In the genomic region with DNA sequence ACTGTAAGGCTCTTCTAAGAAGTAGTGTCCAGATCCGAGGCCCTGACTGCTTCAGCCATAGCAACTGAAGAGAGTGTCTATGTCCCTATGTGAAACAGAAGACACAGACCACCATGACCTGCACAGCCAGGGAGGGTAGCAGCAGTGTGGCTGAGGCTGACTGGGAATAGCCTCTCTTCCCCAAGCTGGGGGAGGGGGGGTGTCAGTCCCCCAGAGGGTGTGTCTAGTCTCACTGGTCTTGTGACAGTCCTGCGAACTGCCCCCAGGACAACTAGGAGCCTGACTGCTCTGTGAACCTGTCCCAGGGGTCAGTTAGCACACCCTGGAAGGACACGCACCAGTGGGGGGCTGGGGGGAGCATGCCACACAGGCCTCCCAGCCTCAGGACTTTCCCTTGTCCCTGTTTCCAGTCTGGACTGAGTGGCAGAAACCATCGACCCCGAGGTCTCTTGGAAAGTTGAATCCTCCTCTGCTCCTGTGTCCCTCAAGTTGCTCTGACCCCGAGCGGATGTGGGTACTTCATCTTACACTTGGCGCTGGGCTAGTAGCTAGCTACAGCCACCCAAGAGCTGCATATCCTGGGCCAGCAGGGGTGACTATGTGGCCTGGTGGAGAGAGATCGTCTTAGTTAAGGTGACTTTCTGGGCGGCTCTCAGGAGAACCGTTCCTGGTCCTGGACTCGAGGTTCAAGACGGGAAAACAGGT, we compare ENCODE assay signal across 8 mouse cellular contexts. TPM values are rescaled to one million over a fixed set of nuclear protein-coding genes. Genes with fewer than 3 reads are reported as not detected.
DNase-seq lines count a peak whose midpoint lies in the region; ATAC-seq and TF ChIP-seq lines count a peak whose summit lies in the region.

No protein-coding gene starts in this region.

- peak overlapping the region; percentile 37 for H3K9ac ChIP-seq in ES-E14 (ENCODE audit: insufficient read depth, low read depth, low read length, poor library complexity, severe bottlenecking)
- H3K9ac ChIP-seq in intestine, postnatal 0 days (ENCODE audit: low read depth, low read length): no peak overlapping the region

- no peaks in the 10 kb centered on the region for H3K9me3 ChIP-seq in ES-E14 (ENCODE audit: control insufficient read depth, insufficient read depth, low read depth, low read length)
- H3K9me3 ChIP-seq in intestine, postnatal 0 days (ENCODE audit: control insufficient read depth): no peaks in the 10 kb centered on the region

- peak overlapping the region; percentile 69 to 78 for H3K4me3 ChIP-seq in ES-E14 (ENCODE audit: insufficient read depth in 1 of 2, low read depth in 1 of 2, low read length in 2 of 2, poor library complexity in 1 of 2, severe bottlenecking in 1 of 2)
- peak overlapping the region; percentile 47 for H3K4me3 ChIP-seq in intestine, postnatal 0 days (ENCODE audit: low read depth, low read length)
- peak overlapping the region; percentile 42 for H3K4me3 ChIP-seq in macrophage (ENCODE audit: inconsistent target)

- intact Hi-C loops in left cerebral cortex, postnatal 10 days (cut with DNase I): no loop called here

- peaks cover 14% of the 10 kb centered on the region; the same call in 1 of the 2 replicates for H3K79me2 ChIP-seq in macrophage (ENCODE audit: inconsistent target)

- DNase-seq in 416B (ENCODE audit: low read depth): peak; percentile 64
- DNase-seq in ES-E14 (ENCODE audit: low read depth, low spot score): no peak
- peak; percentile 77 to 80 for DNase-seq in heart, adult 18-20 months
- peak; percentile 31 to 49 for DNase-seq in thymus, adult 18-20 months
- DNase-seq in left cerebral cortex, postnatal 10 days (ENCODE audit: extremely low spot score in 1 of 2, low spot score in 2 of 2): no peak
- no peak for DNase-seq in urinary bladder, adult 18-20 months (ENCODE audit: low spot score in 2 of 2)

- H3K4me1 ChIP-seq in ES-E14 (ENCODE audit: control insufficient read depth in 2 of 2, insufficient read depth in 2 of 2, low read length in 2 of 2, poor library complexity in 1 of 2): peaks cover 3 to 24% of the 10 kb centered on the region in 2 experiments; a peak in 1 of 4 replicates
- no peaks in the 10 kb centered on the region; the same call in 1 of the 2 replicates for H3K4me1 ChIP-seq in intestine, postnatal 0 days (replicated peaks; ENCODE audit: control insufficient read depth, insufficient read depth, low read length)

- H3K36me3 ChIP-seq in ES-E14 (ENCODE audit: control insufficient read depth, insufficient read depth, low read length, poor library complexity, severe bottlenecking) (no peaks in the 10 kb centered on the region), macrophage (ENCODE audit: inconsistent target) (no peaks in the 10 kb centered on the region)
- no peaks in the 10 kb centered on the region for H3K36me3 ChIP-seq in intestine, postnatal 0 days (ENCODE audit: control insufficient read depth, insufficient read depth)

- H3K27ac ChIP-seq in ES-E14 (ENCODE audit: insufficient read depth, low read depth, low read length, poor library complexity, severe bottlenecking): no peak overlapping the region
- no peak overlapping the region for H3K27ac ChIP-seq in intestine, postnatal 0 days (ENCODE audit: low read depth, low read length)
- peak overlapping the region; percentile 91 for H3K27ac ChIP-seq in macrophage

- no peak for TF ChIP-seq CTCF in intestine, postnatal 0 days (IDR thresholded peaks at IDR 0.05; ENCODE audit: low read depth)

- ATAC-seq in intestine, postnatal 0 days: no peak

- WGBS in intestine, postnatal 0 days: 36% methylated on average over 13 of the region's 13 CpGs
- 9% methylated on average over 13 of the region's 13 CpGs for WGBS in macrophage (ENCODE audit: missing documents)

- in situ Hi-C loops in ES-E14 (cut with MboI; ENCODE audit: low sequenced_read_pairs in 2 of 2, unreplicated experiment in 2 of 2): loop anchor here in 1 of 2 experiments (5.0 kb wide), 1 partner anchor 62 kb away; no protein-coding TSS in a partner anchor

- H3K27me3 ChIP-seq in intestine, postnatal 0 days (replicated peaks; ENCODE audit: control insufficient read depth, insufficient read depth, low read length): peaks cover 10% of the 10 kb centered on the region

- H3K4me2 ChIP-seq in intestine, postnatal 0 days (replicated peaks; ENCODE audit: low read depth): peak overlapping the region; percentile 94

TF ChIP-seq in ES-E14, 5 proteins besides CTCF, POLR2A, EP300 and RAD21:
- TF ChIP-seq ZC3H11A (IDR thresholded peaks at IDR 0.05; ENCODE audit: borderline replicate concordance, low read depth, low read length) (no peak), ZNF384 (IDR thresholded peaks at IDR 0.05; ENCODE audit: low read depth, low read length) (no peak), MAFK (IDR thresholded peaks at IDR 0.05; ENCODE audit: insufficient read depth, low read depth, low read length) (no peak), CHD2 (IDR thresholded peaks at IDR 0.05; ENCODE audit: low read depth, low read length) (no peak), HCFC1 (IDR thresholded peaks at IDR 0.05; ENCODE audit: borderline replicate concordance, insufficient read depth, low read length) (no peak)

RNA-seq across cellular contexts. Expression of a gene that starts 0.7 kb away (rescaled TPM):
- total RNA-seq in ES-E14 (2012; rRNA removed): 2.0 and 2.4 TPM in 2 replicates
- 100 to 1,000 TPM; 192 to 206 TPM for total RNA-seq in heart, adult 18-20 months (2021)
- polyA plus RNA-seq in intestine, postnatal 0 days (2015; fragmentation: Nextera tagmentation; extraction: Ambion mirVana): 0.57 and 0.67 TPM in 2 replicates
- total RNA-seq in macrophage (2018; cell fraction: chromatin; rRNA removed): 10 to 100 TPM in 13 of 26 experiments, 1 to 10 TPM in 13; 2.6 to 59.5 (median 10.7) TPM
- total RNA-seq in macrophage (2018; cell fraction: cytosol; rRNA removed): 10 to 100 TPM in 25 of 26 experiments, 1 to 10 TPM in 1; 9.8 to 60.0 (median 28.1) TPM
- 10 to 100 TPM in 14 of 26 experiments, 1 to 10 TPM in 12; 5.0 to 69.9 (median 11.8) TPM for total RNA-seq in macrophage (2018; cell fraction: nucleus; rRNA removed)
- polyA plus RNA-seq in macrophage (2018): 33.0 to 157 TPM (median 71.6 TPM) in 3 replicates
- 1 to 10 TPM; 2.8 to 3.9 TPM for total RNA-seq in left cerebral cortex, postnatal 10 days (2021)

RNA-seq across cellular contexts. Expression of a gene that starts 25.3 kb away (rescaled TPM):
- 301 and 355 TPM in 2 replicates for total RNA-seq in ES-E14 (2012; rRNA removed)
- 10 to 100 TPM; 31.7 to 35.2 TPM for total RNA-seq in heart, adult 18-20 months (2021)
- 52.6 and 54.5 TPM in 2 replicates for polyA plus RNA-seq in intestine, postnatal 0 days (2015; fragmentation: Nextera tagmentation; extraction: Ambion mirVana)
- 10 to 100 TPM in 9 of 26 experiments, 1 to 10 TPM in 16, not detected in 1; 1.1 to 26.5 (median 6.5) TPM for total RNA-seq in macrophage (2018; cell fraction: chromatin; rRNA removed)
- total RNA-seq in macrophage (2018; cell fraction: cytosol; rRNA removed): 10 to 100 TPM; 12.1 to 26.8 (median 20.1) TPM
- total RNA-seq in macrophage (2018; cell fraction: nucleus; rRNA removed): 10 to 100 TPM in 11 of 26 experiments, 1 to 10 TPM in 15; 2.3 to 45.8 (median 8.3) TPM
- 5.6 to 43.8 TPM (median 19.5 TPM) in 3 replicates for polyA plus RNA-seq in macrophage (2018)
- 10 to 100 TPM; 14.3 to 15.5 TPM for total RNA-seq in left cerebral cortex, postnatal 10 days (2021)

RNA-seq across cellular contexts. Expression of a gene that starts 30.5 kb away (rescaled TPM):
- 17.8 and 21.0 TPM in 2 replicates for total RNA-seq in ES-E14 (2012; rRNA removed)
- total RNA-seq in heart, adult 18-20 months (2021): 10 to 100 TPM; 11.9 to 17.2 TPM
- polyA plus RNA-seq in intestine, postnatal 0 days (2015; fragmentation: Nextera tagmentation; extraction: Ambion mirVana): 0.70 and 1.1 TPM in 2 replicates
- total RNA-seq in macrophage (2018; cell fraction: chromatin; rRNA removed): 100 to 1,000 TPM in 3 of 26 experiments, 10 to 100 TPM in 23; 10.2 to 397 (median 25.5) TPM
- 10 to 100 TPM in 12 of 26 experiments, 1 to 10 TPM in 14; 2.1 to 23.7 (median 7.4) TPM for total RNA-seq in macrophage (2018; cell fraction: cytosol; rRNA removed)
- total RNA-seq in macrophage (2018; cell fraction: nucleus; rRNA removed): 10 to 100 TPM in 16 of 26 experiments, 1 to 10 TPM in 10; 4.2 to 93.0 (median 16.7) TPM
- 6.8 to 20.9 TPM (median 9.4 TPM) in 3 replicates for polyA plus RNA-seq in macrophage (2018)
- total RNA-seq in left cerebral cortex, postnatal 10 days (2021): 10 to 100 TPM; 53.3 to 62.6 TPM

RNA-seq across cellular contexts. Expression of a gene that starts 55.6 kb away (rescaled TPM):
- 44.1 and 58.9 TPM in 2 replicates for total RNA-seq in ES-E14 (2012; rRNA removed)
- 100 to 1,000 TPM; 182 to 193 TPM for total RNA-seq in heart, adult 18-20 months (2021)
- polyA plus RNA-seq in intestine, postnatal 0 days (2015; fragmentation: Nextera tagmentation; extraction: Ambion mirVana): 121 and 125 TPM in 2 replicates
- 100 to 1,000 TPM in 20 of 26 experiments, 10 to 100 TPM in 6; 46.0 to 331 (median 122) TPM for total RNA-seq in macrophage (2018; cell fraction: chromatin; rRNA removed)
- total RNA-seq in macrophage (2018; cell fraction: cytosol; rRNA removed): 100 to 1,000 TPM in 25 of 26 experiments, 10 to 100 TPM in 1; 98.0 to 240 (median 160) TPM
- total RNA-seq in macrophage (2018; cell fraction: nucleus; rRNA removed): 100 to 1,000 TPM in 16 of 26 experiments, 10 to 100 TPM in 10; 69.7 to 196 (median 103) TPM
- polyA plus RNA-seq in macrophage (2018): 174 to 203 TPM (median 184 TPM) in 3 replicates
- total RNA-seq in left cerebral cortex, postnatal 10 days (2021): 100 to 1,000 TPM; 166 to 169 TPM

RNA-seq across cellular contexts. Expression of a gene that starts 59.5 kb away (rescaled TPM):
- total RNA-seq in ES-E14 (2012; rRNA removed): 1.3 and 1.8 TPM in 2 replicates
- total RNA-seq in heart, adult 18-20 months (2021): 1 to 10 TPM; 3.6 to 4.9 TPM
- polyA plus RNA-seq in intestine, postnatal 0 days (2015; fragmentation: Nextera tagmentation; extraction: Ambion mirVana): 8.1 and 8.3 TPM in 2 replicates
- 1 to 10 TPM in 19 of 26 experiments, under 1 TPM in 6, not detected in 1; 0.33 to 9.8 (median 1.9) TPM for total RNA-seq in macrophage (2018; cell fraction: chromatin; rRNA removed)
- total RNA-seq in macrophage (2018; cell fraction: cytosol; rRNA removed): 10 to 100 TPM in 1 of 26 experiments, 1 to 10 TPM in 25; 1.1 to 13.8 (median 3.6) TPM
- 10 to 100 TPM in 2 of 26 experiments, 1 to 10 TPM in 24; 1.0 to 13.1 (median 3.1) TPM for total RNA-seq in macrophage (2018; cell fraction: nucleus; rRNA removed)
- 3.2 to 4.7 TPM (median 3.5 TPM) in 3 replicates for polyA plus RNA-seq in macrophage (2018)
- total RNA-seq in left cerebral cortex, postnatal 10 days (2021): under 1 TPM; 0.28 to 0.34 TPM

Comparison
In these comparisons a context has a peak if more than half of its experiments do, and no peak if none do; other contexts are left out.
1. DNase-seq: peak in 416B (single experiment), heart, adult 18-20 months (2 of 2) and thymus, adult 18-20 months (2 of 2); none in ES-E14 (single experiment), left cerebral cortex, postnatal 10 days (0 of 2) and urinary bladder, adult 18-20 months (0 of 2).
2. RNA of a gene that starts 0.7 kb away (total RNA-seq): 192 to 206 TPM in heart, adult 18-20 months; 2.8 to 3.9 TPM in left cerebral cortex, postnatal 10 days and 2.0 to 2.4 TPM in ES-E14; every median in the first group is over 10 times any median in the second.
3. Peak in every context shown above with its lines, with median percentiles within 50 percentile points of each other: H3K4me3 ChIP-seq.